Mouse (Mus musculus) urinary bladder, adult 2 months (tissue): ENCODE data around the gene Tmod3. TPM values are rescaled to one million over a fixed set of nuclear protein-coding genes. Genes with fewer than 3 reads are reported as not detected.

Experiments used
- DNase-seq: peaks from one replicate; pipeline ENCODE4 v3.0.0; 2022; ENCODE audit warnings: low spot score
- polyA plus RNA-seq: library from polyadenylated mRNA; depleted of rRNA; stranded (reverse); fragments of >200 nt; gene quantifications from 2 replicates; pipeline ENCODE4 v1.2.3, GENCODE M21; 2012; rRNA removed

Tmod3 gene
- 73.0 and 73.1 TPM in 2 replicates for polyA plus RNA-seq

DNA sequence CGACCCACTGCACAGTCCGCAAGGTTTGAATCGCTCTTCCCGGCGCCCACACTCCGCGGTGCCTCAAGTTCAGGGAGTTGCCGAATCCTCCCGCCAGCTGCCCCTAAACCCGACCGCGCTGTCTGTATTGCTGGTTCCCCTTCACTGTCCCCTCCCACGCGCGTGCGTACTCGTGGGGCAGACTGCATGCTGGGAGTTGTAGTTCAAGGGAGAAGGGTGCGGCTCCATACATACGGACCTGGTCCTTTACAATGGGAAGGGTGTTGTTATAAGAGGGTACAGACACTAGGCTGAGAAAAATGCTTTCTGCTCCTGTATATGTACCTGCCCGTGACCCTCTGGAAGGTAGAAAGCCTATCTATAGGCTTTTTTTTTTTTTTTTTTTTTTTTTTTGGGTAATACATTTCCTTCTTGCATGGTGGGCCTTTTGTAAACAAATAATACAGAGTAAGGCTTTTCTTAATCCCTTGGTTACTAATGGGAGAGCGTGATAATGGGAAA is at the start of gene Tmod3:
Gene Tmod3 (minus strand): TSS at position 146 of the 501 bp plus-strand sequence.
- DNase-seq = peak; percentile 91

GRCm38 (mm10) chr9:75607496-75607895 is 48.0 kb upstream of the Tmod3 start:
- no peak for DNase-seq

DNA sequence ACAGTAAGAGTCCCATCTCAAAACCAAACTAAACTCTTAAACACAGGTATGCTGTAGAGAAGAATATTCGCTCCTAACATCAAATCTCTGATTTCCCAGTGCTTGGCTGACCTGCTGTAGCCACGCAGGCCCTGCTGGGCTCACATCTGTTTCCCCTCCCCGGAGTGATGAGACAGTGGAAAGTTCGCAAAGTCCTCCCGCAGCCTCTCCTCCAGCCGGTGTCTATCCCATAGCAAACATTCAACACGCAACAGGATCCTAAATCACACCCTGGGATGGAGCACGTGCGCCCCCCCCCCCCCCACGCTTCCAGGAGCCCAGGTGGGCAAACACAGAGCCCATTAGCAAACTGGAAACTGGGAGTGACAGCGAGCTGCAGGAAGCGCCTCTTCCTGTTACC is 42.1 kb upstream of the Tmod3 start:
- no peak for DNase-seq

DNA sequence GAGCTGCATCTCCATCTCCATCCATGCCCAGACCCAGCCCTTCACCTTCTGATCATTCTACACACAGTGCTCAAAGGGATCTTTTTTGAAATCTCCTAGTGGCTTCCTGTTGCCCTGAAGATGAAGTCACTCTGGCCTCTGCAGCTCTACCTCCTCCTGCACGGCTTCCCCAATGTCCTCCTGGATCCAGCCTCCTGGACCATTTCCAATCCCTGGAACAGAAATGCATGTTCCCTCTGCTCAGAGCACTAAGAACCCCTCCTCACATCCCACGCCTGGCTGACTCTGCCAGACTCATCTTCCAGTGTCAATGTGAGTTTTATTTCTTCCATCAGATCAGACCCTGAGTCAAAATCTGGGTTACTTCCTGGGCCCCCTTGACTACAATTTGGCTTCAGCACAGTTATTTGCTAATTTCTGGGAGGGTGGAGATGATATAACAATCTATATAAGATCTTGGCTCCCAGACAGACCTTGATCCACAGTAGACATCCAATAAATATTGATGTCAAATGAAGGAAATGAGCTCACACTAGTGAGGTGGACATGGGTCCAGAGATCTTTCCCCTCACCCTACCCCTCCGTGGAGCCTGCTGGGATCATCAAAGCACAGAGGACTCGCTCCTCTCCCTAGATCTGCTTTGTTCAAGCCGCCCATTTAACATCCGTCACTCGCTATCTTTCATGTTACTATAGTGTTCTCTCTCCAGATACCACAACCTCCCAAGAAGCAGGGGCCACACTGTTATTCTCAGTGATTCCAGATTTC is 40.9 kb upstream of the Tmod3 start:
- no peak for DNase-seq

DNA sequence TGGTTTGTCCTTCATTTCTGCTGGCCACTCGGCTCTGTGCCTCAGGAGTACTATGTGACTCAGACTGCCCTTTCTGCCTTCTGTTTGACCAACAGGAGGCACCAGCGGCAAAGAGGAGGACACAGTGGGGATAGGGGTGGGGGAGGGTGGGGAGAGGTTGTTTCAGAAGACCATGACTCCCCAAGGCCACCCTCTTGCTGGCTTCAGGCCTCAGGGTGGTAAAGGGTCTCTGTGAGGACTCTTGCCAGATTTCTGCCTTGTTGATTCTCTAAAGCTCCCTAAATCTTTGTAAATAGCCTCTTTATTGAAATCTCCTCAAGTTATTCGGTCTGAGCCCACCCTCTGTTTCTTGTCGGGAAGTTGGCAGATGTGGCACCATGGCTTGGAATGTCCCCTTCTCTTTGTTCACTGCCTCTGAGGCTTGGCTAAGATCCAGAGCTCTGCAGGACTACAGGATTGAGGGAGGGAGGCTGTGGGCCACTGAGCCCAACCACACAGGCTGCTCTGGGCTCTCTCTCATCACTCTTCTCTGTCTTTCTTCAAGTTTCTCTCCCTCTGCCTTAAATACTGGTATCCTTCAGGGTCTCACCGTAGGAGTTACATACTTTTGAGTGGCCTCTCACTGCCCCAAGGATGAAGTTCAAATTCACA is 39.9 kb upstream of the Tmod3 start:
- DNase-seq = no peak

GRCm38 (mm10) chr9:75597596-75597995 is 38.1 kb upstream of the Tmod3 start:
- no peak for DNase-seq

DNA sequence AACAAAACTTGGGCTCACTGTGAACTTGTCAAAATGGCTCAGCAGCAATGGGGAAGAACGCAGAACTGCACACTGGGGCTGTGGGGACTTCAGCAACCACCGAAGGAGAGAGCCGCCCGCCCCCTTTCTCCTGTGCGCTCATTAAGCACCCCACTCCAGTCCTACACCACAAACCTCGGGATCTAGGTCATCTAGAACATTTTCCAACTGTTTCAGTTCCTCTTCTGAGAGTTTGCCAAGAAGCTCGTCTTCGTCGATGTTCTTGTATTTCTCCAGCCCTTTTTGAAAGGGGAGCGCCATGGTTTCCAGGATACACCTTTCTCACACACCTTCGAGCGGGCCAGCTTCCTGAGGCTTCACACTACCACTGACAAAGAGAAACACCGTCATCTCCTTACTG is 37.6 kb upstream of the Tmod3 start:
- no peak for DNase-seq

GRCm38 (mm10) chr9:75593481-75593880 is 34.0 kb upstream of the Tmod3 start:
- no peak for DNase-seq

DNA sequence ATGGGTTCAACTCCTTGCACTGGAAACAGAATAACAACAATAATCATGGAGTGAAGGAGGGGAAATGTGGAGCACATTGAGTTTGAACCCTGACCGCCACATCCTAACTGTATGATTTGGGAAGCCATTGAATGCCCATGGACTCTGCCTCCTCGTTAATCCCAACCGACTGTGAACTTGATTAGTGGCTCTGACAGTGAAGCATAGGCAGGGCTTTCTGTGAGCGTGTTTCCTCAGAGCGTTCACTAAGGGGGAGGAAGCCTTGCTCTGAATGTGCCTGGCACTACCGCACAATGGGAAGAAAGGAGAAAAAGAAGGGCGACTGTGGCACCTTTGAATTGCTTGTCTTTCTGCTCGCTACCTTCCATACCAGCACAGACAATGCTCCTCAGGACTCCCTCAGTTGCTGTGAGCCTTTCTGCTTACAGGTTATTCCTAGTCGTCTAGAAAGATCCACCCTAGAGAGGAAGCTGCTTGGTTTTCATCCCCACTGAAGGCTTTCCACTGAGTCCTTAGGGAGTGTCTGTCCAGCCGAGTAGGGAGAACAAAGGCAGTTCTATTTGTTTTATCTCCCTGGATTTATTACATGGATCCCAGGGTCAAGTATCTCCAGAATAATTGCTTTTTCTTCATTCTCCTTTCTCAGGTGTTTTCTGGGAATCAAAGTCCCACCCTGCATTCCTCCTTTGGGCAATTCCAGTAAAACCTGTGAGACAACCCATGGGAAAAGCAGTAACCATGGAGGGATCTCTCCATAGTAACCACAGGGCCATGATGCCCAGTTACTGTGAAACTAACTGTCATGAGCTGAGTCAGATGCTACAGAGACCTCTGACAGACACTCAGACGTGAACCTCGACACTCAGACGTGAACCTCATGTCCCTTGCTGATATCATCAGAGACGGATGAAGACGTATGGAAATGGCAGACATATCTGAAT is 30.7 kb upstream of the Tmod3 start:
- DNase-seq = no peak

- DNase-seq = no peak
These were observed 22.4 kb upstream of the Tmod3 start for GRCm38 (mm10) chr9:75581694-75582350.

DNA sequence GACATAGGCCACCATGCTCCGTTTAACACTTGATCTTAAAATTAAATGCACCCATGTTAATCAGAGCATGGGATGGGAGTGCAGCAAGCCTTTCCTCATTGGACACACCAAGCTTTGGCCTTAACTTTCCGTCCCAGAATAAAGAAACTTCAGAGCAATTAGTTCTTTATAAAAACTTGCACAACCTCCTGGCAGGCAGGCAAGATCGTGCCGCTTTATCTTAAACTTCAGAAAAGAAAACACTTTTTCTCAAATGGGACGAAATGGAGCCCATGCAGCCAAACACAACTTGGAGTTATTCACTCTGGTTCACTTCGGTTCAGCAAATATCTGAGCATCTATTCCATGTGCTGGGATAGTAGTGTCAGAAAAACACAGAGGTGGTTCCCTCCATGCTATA is 19.9 kb upstream of the Tmod3 start:
- no peak for DNase-seq

- no peak for DNase-seq
These were observed 11.8 kb upstream of the Tmod3 start for GRCm38 (mm10) chr9:75571036-75571942.

DNA sequence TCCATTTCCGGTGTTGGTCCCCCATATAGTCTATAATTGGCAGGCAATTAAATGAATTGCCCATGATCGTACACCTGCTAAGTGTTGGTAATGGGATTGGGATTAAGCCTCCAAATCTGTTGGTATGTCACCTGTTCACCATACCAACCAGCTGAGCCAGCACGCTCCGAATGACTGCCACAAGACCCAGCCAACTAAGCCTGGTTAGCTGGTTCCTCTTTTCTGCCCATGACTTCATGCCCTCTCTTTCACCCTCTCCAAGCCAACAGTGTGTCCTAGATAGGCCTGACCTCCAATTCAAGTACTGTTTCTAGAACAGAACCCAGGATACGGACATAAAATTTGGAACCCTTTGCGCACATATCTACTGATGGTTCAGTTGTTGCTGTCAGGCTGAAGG is 8.9 kb upstream of the Tmod3 start:
- DNase-seq = no peak

GRCm38 (mm10) chr9:75564892-75565291 is 5.4 kb upstream of the Tmod3 start:
- no peak for DNase-seq

DNA sequence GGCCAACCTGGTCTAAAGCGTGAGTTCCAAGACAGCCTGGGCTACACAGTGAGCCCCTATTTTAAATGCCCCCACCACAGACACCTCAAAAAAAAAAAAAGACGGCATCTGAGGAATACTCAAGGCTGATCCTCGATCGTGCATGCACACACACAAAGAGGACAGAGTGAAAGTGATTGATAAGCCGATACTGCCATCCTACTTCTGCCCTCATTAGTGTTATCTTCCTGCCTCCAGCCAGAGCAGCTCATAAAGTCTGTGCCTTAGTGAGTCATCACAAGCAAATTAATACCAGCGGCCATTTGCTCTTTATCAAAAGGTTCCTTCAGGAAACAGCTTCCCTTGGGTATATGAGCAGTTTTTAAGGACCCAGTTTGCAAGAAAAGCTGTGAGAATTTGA is 4.2 kb upstream of the Tmod3 start:
- DNase-seq = no peak

GRCm38 (mm10) chr9:75563176-75563575 is 3.7 kb upstream of the Tmod3 start:
- DNase-seq = no peak

DNA sequence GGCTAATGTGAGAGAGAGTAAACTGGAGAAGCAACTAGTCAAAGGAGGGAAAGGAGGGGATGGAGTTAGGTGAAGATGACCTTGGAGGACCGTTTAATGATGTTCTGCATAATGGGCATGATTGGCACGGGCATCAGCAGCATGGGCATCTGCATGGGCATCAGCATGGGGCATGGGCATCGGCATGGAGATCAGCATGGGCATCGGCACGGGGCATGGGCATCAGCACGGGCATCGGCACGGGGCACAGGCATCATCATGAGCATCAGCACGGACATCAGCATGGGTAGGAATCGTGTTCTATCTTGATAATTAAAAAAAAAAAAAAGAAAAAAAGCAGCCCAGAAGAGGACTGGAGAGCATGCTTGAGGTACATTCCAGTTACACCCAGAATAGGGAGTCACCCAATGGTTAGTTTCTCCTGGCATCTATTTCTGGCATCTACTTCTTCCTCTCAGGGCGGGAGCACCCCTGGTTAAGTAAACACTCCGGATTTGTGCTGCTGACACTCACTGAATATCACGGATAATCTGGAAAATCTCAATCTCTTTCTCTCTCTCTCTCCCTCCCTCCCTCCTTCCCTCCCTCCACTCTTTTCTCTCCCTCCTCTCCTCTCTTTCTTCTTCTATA is 1.7 kb upstream of the Tmod3 start:
- no peak for DNase-seq

DNA sequence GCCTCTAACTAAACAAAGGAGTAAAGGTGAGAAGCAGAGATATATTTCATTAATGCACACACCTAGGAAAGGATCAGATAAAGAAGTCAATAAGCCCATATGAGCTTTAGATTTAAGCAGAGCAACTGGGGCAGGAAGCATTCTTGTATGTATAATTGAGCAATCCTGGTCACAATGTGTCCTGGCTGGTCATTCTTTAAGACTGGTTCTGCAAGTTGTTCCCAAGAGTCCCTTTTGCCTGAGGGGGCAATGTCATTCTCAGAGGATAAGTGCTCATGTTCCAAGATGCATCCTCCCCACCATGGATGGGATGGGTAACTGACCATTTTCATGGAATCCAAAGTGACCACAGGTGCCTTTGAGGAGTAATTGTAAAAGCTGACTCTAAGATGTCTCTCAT is 896 bp upstream of the Tmod3 start:
- no peak for DNase-seq

GRCm38 (mm10) chr9:75558812-75559511 is 495 bp downstream of the Tmod3 start:
- peak; percentile 74 for DNase-seq
